ENCODE assay signal across 19 mouse cellular contexts in the genomic region with DNA sequence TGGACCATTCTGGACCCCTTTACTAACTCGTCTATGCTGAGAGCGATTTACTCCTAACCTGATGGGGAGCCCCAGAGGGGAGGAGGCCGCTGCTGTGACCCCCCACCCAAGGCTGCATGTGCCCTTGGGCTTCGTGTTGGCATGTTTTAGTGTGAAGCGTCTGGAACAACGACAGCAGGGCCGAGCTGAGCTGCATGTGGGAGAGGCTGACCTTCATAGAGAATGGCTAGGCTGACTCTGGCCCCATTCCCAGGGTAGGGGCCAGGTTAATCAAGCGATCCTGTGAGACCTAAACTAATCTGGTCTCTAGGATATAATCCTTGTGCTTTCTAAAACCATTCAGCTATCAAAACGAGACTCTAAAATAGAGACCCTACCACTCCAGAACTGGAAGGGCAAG. TPM values are rescaled to one million over a fixed set of nuclear protein-coding genes. Genes with fewer than 3 reads are reported as not detected.
DNase-seq lines count a peak whose midpoint lies in the region; ATAC-seq lines count a peak whose summit lies in the region.
"Had no signal": no experiment of that assay in that cellular context is flagged by ENCODE, and none has a peak within 500 bp of the region (broad histone marks: within the 10 kb centered on the region; RNA-seq: fewer than 3 reads in every experiment).

No protein-coding gene starts in this region.

- H3K9ac ChIP-seq in kidney, embryonic 16.5 days (replicated peaks; ENCODE audit: low read length), result no peak overlapping the region
- H3K9ac ChIP-seq: forebrain, postnatal 0 days; hindbrain, embryonic 13.5 days; midbrain, embryonic 13.5 days had no signal

- peaks cover 49% of the 10 kb centered on the region for H3K36me3 ChIP-seq in kidney, embryonic 16.5 days (ENCODE audit: insufficient read depth, low read length)

- no peaks in the 10 kb centered on the region for H3K9me3 ChIP-seq in kidney, embryonic 16.5 days (ENCODE audit: low read length)
- H3K9me3 ChIP-seq: hindbrain, embryonic 13.5 days; midbrain, embryonic 13.5 days had no signal

- H3K4me1 ChIP-seq in kidney, embryonic 16.5 days (ENCODE audit: insufficient read depth, low read length), result peaks cover 6% of the 10 kb centered on the region; the same call in 1 of the 2 replicates

- H3K27me3 ChIP-seq in kidney, embryonic 16.5 days (ENCODE audit: insufficient read depth, low read length), result no peaks in the 10 kb centered on the region
- H3K27me3 ChIP-seq: hindbrain, embryonic 13.5 days; midbrain, embryonic 13.5 days had no signal

- no peak for ATAC-seq in kidney, embryonic 16.5 days (ENCODE audit: low FRiP score, low TSS enrichment)
- ATAC-seq: forebrain, postnatal 0 days; intestine, embryonic 16.5 days; midbrain, embryonic 13.5 days had no signal

- WGBS in kidney, embryonic 16.5 days, result 63% methylated on average over 9 of the region's 9 CpGs

- peak; percentile 90 for DNase-seq in heart, adult 11 months
- no peak for DNase-seq in heart, postnatal 4 days
- DNase-seq in kidney, postnatal 4 days, result no peak
- DNase-seq in lung, postnatal 36 days, result peak; percentile 35
- DNase-seq in lung, postnatal 14 days, result no peak
- no peak for DNase-seq in urinary bladder, adult 2 months (ENCODE audit: low spot score)
- DNase-seq: adrenal gland, postnatal 25 days; forebrain, postnatal 0 days; gastrocnemius, postnatal 10 days; layer of hippocampus, adult 9-11 months; right cerebral cortex, adult 18-20 months; spleen, adult 18-20 months; thymus, postnatal 4 days had no signal

- no peak overlapping the region for H3K4me2 ChIP-seq in kidney, embryonic 16.5 days (replicated peaks; ENCODE audit: low read depth, low read length)
- H3K4me2 ChIP-seq: heart, embryonic 11.5 days; hindbrain, embryonic 13.5 days; midbrain, embryonic 13.5 days had no signal

- H3K27ac ChIP-seq in kidney, embryonic 16.5 days (ENCODE audit: low read length), result peak overlapping the region; percentile 49; the same call in 1 of the 2 replicates
- H3K27ac ChIP-seq: hindbrain, embryonic 13.5 days; midbrain, embryonic 13.5 days had no signal

- H3K4me3 ChIP-seq in kidney, embryonic 16.5 days (ENCODE audit: low read length), result no peak overlapping the region
- H3K4me3 ChIP-seq: hindbrain, embryonic 13.5 days; midbrain, embryonic 13.5 days; myocyte had no signal

RNA-seq across cellular contexts. Expression of a gene that starts 9.6 kb away (rescaled TPM):
- total RNA-seq in heart, postnatal 4 days (2021), result 10 to 100 TPM; 67.9 to 69.2 TPM
- polyA plus RNA-seq in kidney, embryonic 16.5 days (2015; fragmentation: Nextera tagmentation; extraction: Ambion mirVana), result 314 TPM in 2 replicates
- 137 and 145 TPM in 2 replicates for polyA plus RNA-seq in urinary bladder, adult 2 months (2012; rRNA removed)

Comparison
In these comparisons a context has a peak if more than half of its experiments do, and no peak if none do; other contexts are left out.
1. DNase-seq: peak in heart, adult 11 months (single experiment) and lung, postnatal 36 days (single experiment); none in heart, postnatal 4 days (single experiment), kidney, postnatal 4 days (0 of 2), lung, postnatal 14 days (single experiment) and urinary bladder, adult 2 months (single experiment).